Mouse (Mus musculus) limb, embryonic 11.5 days (tissue): Measurements from ENCODE around the gene Plekhh1. TPM values are rescaled to one million over a fixed set of nuclear protein-coding genes. Genes with fewer than 3 reads are reported as not detected.

ENCODE experiments used
- ATAC-seq: fragments of 200-750 bp; cut with Nextera tagmentation; 2 replicates; pipeline ENCODE4 v1.8.0; 2017; ENCODE audit warnings: low read depth; ENCODE audit not compliant: insufficient number of reproducible peaks, low FRiP score, low TSS enrichment
- DNase-seq: peaks from one replicate; pipeline ENCODE4 v3.0.0-alpha.2; 2015; ENCODE audit warnings: low spot score
- H3K27ac ChIP-seq: fragments of 300-500 bp; sonication (generic); replicated peaks from 2 replicates; pipeline ENCODE4 v1.5.1; 2014; ENCODE audit warnings: low read depth, mild to moderate bottlenecking, low read length
- H3K27me3 ChIP-seq: fragments of 300-500 bp; sonication (generic); 2 replicates; pipeline ENCODE4 v1.6.1; 2014; ENCODE audit warnings: mild to moderate bottlenecking, low read length, mixed read lengths; ENCODE audit not compliant: control insufficient read depth, insufficient read depth
- H3K36me3 ChIP-seq: fragments of 300-500 bp; sonication (generic); 2 replicates; pipeline ENCODE4 v1.6.1; 2014; ENCODE audit warnings: mild to moderate bottlenecking, low read length, moderate library complexity, mixed read lengths; ENCODE audit not compliant: control insufficient read depth, insufficient read depth
- H3K4me1 ChIP-seq: fragments of 300-500 bp; sonication (generic); 2 replicates; pipeline ENCODE4 v1.6.1; 2014; ENCODE audit warnings: low read length, mixed read lengths; ENCODE audit not compliant: control insufficient read depth, insufficient read depth
- H3K4me2 ChIP-seq: fragments of 300-500 bp; sonication (generic); 2 replicates; pipeline ENCODE4 v1.6.1; 2014; ENCODE audit warnings: low read depth, mild to moderate bottlenecking, moderate library complexity; ENCODE audit not compliant: severe bottlenecking
- H3K4me3 ChIP-seq: fragments of 300-500 bp; sonication (generic); 2 replicates; pipeline ENCODE4 v1.5.1; 2014; ENCODE audit warnings: low read depth, low read length
- H3K9ac ChIP-seq: fragments of 300-500 bp; sonication (generic); 2 replicates; pipeline ENCODE4 v1.6.1; 2014; ENCODE audit warnings: mild to moderate bottlenecking, low read length
- H3K9me3 ChIP-seq: fragments of 300-500 bp; sonication (generic); 2 replicates; pipeline ENCODE4 v1.6.1; 2016; ENCODE audit warnings: low read length; ENCODE audit not compliant: control insufficient read depth
- WGBS: fragments of 180-500 bp; shearing (Covaris S2); extraction: QIAGEN DNeasy Blood & Tissue Kit; methylation state at CpG from one replicate; pipeline ENCODE4 v1.1.7; 2014; 5-methylcytosine and 5-hydroxymethylcytosine counted together
- polyA plus RNA-seq: library from polyadenylated mRNA; unstranded; fragments of >200 nt; fragmentation: Nextera tagmentation; extraction: Ambion mirVana; gene quantifications from 2 replicates; pipeline ENCODE4 v1.2.1, GENCODE M21; 2014

Gene Plekhh1
- polyA plus RNA-seq, 1 experiment from 2014 or later: 2.9 TPM

DNA sequence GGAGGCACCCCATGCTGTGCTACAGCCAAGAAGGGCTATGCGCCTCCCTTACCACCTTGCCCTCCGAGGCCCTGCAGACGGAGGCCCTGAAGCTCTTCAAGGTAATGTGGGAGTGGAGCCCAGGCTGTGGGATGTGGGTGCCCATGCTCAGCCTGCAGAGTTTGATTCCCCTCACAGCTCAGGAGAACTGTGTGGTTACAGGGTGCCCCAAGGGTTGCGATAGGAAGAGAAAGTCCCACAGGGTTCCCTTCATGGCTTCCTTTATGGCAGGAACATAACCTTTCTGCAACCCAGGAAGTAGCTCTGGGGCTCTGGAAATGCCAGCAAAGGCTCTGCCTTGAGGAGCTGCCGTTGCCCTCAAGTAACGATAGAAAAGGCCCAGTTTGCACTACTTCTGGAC is 41.0 kb downstream of the Plekhh1 start:
- DNase-seq (no peak), ATAC-seq (no peak)
- WGBS: 83% methylated on average over 6 of the region's 6 CpGs
- no peaks in the 10 kb centered on the region for H3K27me3 ChIP-seq
- no peaks in the 10 kb centered on the region for H3K9me3 ChIP-seq
- no peak overlapping the region for H3K4me3 ChIP-seq
- no peak overlapping the region for H3K4me2 ChIP-seq
- H3K27ac ChIP-seq: no peak overlapping the region
- peaks cover 6% of the 10 kb centered on the region; the same call in 1 of the 2 replicates for H3K36me3 ChIP-seq
- no peaks in the 10 kb centered on the region for H3K4me1 ChIP-seq
- no peak overlapping the region for H3K9ac ChIP-seq

DNA sequence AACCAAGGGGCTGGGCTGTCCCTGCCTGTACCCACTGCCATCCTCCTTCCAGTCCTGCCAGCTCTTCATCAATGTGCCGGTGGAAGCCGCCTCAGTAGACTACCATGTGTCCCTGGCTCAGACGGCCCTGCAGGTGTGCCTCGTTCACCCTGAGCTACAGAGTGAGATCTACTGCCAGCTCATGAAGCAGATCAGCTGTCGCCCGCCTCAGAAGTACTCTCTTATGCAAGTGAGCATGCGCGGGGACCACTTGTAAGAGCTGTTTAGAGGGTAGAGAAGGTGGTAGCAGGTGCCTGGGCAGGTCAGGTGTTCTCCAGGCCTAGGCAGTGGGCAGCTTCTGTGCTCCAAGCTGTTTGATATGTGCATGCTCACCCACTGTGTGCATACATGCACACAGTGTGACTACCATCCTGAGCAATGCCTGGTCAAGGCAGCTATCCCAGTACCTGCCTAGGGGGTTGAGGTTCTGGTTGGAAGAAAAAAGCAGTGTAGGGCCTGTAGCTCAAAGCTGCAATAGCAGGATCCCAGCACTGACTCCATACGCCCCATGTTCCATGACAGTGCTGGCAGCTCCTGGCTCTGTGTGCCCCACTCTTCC is 41.9 kb downstream of the Plekhh1 start:
- Histone ChIP-seq H3K9me3 (no peaks in the 10 kb centered on the region), H3K4me3 (no peak overlapping the region), H3K4me1 (no peaks in the 10 kb centered on the region), H3K27me3 (no peaks in the 10 kb centered on the region), H3K4me2 (no peak overlapping the region), H3K9ac (no peak overlapping the region), H3K36me3 (peaks cover 6% of the 10 kb centered on the region; the same call in 1 of the 2 replicates), H3K27ac (no peak overlapping the region)
- 86% methylated on average over 9 of the region's 9 CpGs for WGBS
- no peak for DNase-seq
- ATAC-seq: 0 out of 2 replicates have a peak, but pooled peaks have one; percentile 21

- ATAC-seq (no peak), DNase-seq (no peak)
- 93% methylated on average over 6 of the region's 6 CpGs for WGBS
- Histone ChIP-seq H3K27me3 (no peaks in the 10 kb centered on the region), H3K4me2 (no peak overlapping the region), H3K27ac (no peak overlapping the region), H3K9ac (no peak overlapping the region), H3K36me3 (peaks cover 6% of the 10 kb centered on the region; the same call in 1 of the 2 replicates), H3K9me3 (no peaks in the 10 kb centered on the region), H3K4me1 (no peaks in the 10 kb centered on the region), H3K4me3 (no peak overlapping the region)
Observed at GRCm38 (mm10) chr12:79072576-79072975, 43.6 kb downstream of the Plekhh1 start.

- H3K4me1 ChIP-seq: no peaks in the 10 kb centered on the region
- H3K27ac ChIP-seq: no peak overlapping the region
- no peaks in the 10 kb centered on the region for H3K9me3 ChIP-seq
- no peak for DNase-seq
- no peak overlapping the region for H3K4me2 ChIP-seq
- H3K27me3 ChIP-seq: no peaks in the 10 kb centered on the region
- ATAC-seq: no peak
- H3K4me3 ChIP-seq: no peak overlapping the region
- no peak overlapping the region for H3K9ac ChIP-seq
- WGBS: 90% methylated on average over 6 of the region's 6 CpGs
- peaks cover 4% of the 10 kb centered on the region; the same call in 1 of the 2 replicates for H3K36me3 ChIP-seq
Observed at GRCm38 (mm10) chr12:79073362-79073761, 44.4 kb downstream of the Plekhh1 start.

DNA sequence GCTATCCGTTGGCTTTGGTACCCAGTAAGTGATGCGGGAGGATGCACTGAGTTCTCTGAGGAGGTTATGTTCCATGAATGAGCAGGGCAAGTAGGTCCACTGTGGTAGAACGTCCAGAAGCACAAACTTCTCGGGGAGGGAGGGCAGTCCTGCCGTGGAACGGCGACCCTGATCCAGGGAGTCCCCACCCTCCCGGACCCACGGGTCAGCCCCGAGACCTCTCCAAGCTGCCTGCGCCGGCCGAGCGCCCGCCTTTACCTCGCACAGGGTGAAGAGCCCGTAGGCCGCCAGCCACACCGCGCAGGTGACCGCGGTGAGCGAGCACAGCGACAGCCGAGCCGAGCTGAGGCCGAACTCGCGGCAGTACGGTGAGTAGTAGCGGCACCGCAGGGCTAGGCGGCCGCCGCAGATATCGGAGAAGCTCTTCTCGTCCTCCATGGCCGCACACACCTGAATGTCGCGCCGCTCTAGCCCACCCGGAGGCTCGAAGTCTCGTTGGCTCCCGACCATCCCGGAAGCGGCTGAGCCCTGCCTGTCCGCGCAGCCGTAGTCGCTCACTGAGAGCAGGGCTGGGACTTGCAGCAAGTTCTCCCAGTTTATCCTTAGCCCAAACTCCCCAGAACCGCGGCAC is 60.3 kb downstream of the Plekhh1 start, which contains the start of gene Pigh:
Gene Pigh, minus strand, starts transcription at position 470 of the 631 bp plus-strand sequence.
- no peaks in the 10 kb centered on the region for H3K36me3 ChIP-seq
- ATAC-seq (peak; percentile 93), DNase-seq (peak; percentile 94)
- H3K4me3 ChIP-seq: peak within 1 kb of the TSS; percentile 57
- peak within 1 kb of the TSS; percentile 75 for H3K9ac ChIP-seq
- H3K9me3 ChIP-seq: no peaks in the 10 kb centered on the region
- H3K4me2 ChIP-seq: peak within 1 kb of the TSS; percentile 49
- under 1% methylated on average over 50 of the region's 53 CpGs for WGBS
- no peaks in the 10 kb centered on the region for H3K27me3 ChIP-seq
- no peaks in the 10 kb centered on the region for H3K4me1 ChIP-seq
- H3K27ac ChIP-seq: no peak within 1 kb of the TSS

GRCm38 (mm10) chr12:79092569-79092968 is 63.6 kb downstream of the Plekhh1 start:
- no peak overlapping the region for H3K4me3 ChIP-seq
- H3K9me3 ChIP-seq: no peaks in the 10 kb centered on the region
- no peaks in the 10 kb centered on the region for H3K4me1 ChIP-seq
- H3K9ac ChIP-seq: no peak overlapping the region
- ATAC-seq (no peak), DNase-seq (peak; percentile 29)
- H3K27ac ChIP-seq: no peak overlapping the region
- no peaks in the 10 kb centered on the region for H3K36me3 ChIP-seq
- 48% methylated on average over 4 of the region's 4 CpGs for WGBS
- H3K27me3 ChIP-seq: no peaks in the 10 kb centered on the region
- no peak overlapping the region for H3K4me2 ChIP-seq

DNA sequence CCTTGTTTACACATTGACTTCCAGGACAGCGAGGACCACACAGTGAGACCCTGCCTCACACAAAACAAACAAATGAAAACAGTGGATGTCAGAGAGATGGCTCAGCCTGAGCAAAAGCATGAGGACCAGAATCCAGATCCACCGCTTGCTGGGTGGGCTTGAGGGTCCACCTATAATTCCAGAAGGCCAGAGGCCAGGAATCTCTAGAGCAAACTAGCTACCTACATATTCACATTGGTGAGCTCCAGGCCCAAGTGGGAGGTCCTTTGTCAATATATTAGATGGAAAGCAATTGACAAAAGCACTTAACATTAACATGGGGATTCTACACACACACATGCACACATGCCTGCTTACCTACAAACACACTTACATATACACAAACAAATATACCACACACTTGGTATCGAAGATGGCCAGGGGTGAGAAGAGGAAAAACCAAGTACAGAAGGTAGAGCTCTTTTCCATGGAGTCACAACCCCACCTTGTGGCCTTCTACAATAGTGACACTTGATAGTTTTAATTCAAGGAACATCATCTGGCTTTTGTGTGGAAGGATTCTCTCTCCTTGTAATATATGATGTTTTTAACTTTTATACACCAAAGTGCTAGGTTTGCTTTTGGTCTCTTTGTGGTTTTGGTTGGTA is 68.3 kb downstream of the Plekhh1 start:
- Histone ChIP-seq H3K27ac (no peak overlapping the region), H3K27me3 (no peaks in the 10 kb centered on the region), H3K4me2 (no peak overlapping the region), H3K36me3 (no peaks in the 10 kb centered on the region), H3K9ac (no peak overlapping the region), H3K4me3 (no peak overlapping the region), H3K4me1 (no peaks in the 10 kb centered on the region), H3K9me3 (no peaks in the 10 kb centered on the region)
- ATAC-seq (no peak), DNase-seq (peak; percentile 38)
- WGBS: 71% methylated on average over 3 of the region's 3 CpGs

- ATAC-seq (no peak), DNase-seq (no peak)
- no peak overlapping the region for H3K4me2 ChIP-seq
- no peak overlapping the region for H3K9ac ChIP-seq
- no peak overlapping the region for H3K4me3 ChIP-seq
- H3K4me1 ChIP-seq: no peaks in the 10 kb centered on the region
- H3K9me3 ChIP-seq: no peaks in the 10 kb centered on the region
- no peaks in the 10 kb centered on the region for H3K27me3 ChIP-seq
- H3K27ac ChIP-seq: no peak overlapping the region
- H3K36me3 ChIP-seq: no peaks in the 10 kb centered on the region
- 81% methylated on average over 3 of the region's 3 CpGs for WGBS
Observed at GRCm38 (mm10) chr12:79103773-79104172, 74.8 kb downstream of the Plekhh1 start.
